Mouse (Mus musculus) testis, postnatal 14 days (tissue): ENCODE data around the gene Kcna2.

Experiments
- DNase-seq: peaks from one replicate; pipeline ENCODE4 v3.0.0; 2021; ENCODE audit warnings: low spot score

Gene Kcna2

GRCm38 (mm10) chr3:107101787-107102651, 1.1 kb downstream of the Kcna2 start:
- DNase-seq = no peak

DNA sequence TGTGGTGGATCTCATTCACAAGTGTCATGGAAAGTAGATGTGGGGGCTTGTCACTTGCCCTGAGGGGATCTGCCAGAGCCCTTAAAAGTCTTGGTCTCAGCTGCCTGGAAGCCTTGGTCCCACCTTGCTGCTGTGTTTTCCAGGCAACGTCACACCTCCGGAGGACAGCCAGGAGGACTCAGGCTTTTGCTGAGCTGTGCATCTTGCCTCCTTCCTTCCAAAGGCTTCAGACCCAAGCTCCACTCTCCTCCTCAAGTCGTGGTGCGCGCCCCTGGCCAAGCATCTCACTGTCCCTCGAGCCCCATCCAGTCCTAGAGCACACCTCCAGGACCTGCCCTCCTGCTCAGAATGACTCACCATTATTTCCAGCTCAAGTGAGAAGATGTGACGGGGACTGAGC, 2.1 kb downstream of the Kcna2 start:
- DNase-seq = no peak

- DNase-seq = no peak
These were observed 2.5 kb downstream of the Kcna2 start for GRCm38 (mm10) chr3:107103462-107103861.

- no peak for DNase-seq
These were observed 5.0 kb downstream of the Kcna2 start for GRCm38 (mm10) chr3:107105986-107106385.

GRCm38 (mm10) chr3:107112498-107112897, 11.6 kb downstream of the Kcna2 start:
- no peak for DNase-seq

DNA sequence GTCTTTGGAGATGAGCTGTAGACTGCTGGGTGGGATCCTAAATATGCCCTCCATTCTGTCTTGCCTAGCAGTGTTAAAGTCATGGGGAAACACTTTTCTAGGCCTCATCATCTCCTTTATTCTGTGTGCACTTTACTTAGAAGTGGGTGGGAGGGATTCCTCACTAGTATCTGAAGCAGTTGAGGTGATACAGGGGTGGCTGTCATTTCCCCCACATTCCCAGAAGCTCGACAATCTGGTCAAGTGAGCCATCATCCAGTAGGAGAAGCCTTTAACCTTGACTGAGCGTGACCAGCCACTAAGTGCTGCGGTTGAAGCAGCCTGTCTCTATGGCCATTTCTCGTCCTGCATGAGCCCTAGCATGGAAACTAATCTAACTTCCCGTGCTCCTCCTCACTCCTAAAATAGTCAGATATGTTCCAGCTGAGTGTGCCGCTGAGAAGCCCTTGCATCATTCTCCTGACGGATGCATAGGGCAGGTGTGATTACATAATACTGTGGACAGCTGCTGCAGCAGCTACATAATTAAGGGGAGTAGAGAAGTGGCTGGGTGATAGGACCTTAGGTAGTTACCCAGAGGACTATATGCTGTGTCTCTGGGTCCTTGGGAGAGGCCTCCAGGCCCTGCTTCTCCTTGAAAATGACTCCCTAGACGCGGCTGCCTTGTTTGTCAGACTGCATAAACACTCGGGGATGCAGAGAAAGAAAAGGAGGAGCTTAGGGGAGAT, 12.2 kb downstream of the Kcna2 start:
- no peak for DNase-seq

DNA sequence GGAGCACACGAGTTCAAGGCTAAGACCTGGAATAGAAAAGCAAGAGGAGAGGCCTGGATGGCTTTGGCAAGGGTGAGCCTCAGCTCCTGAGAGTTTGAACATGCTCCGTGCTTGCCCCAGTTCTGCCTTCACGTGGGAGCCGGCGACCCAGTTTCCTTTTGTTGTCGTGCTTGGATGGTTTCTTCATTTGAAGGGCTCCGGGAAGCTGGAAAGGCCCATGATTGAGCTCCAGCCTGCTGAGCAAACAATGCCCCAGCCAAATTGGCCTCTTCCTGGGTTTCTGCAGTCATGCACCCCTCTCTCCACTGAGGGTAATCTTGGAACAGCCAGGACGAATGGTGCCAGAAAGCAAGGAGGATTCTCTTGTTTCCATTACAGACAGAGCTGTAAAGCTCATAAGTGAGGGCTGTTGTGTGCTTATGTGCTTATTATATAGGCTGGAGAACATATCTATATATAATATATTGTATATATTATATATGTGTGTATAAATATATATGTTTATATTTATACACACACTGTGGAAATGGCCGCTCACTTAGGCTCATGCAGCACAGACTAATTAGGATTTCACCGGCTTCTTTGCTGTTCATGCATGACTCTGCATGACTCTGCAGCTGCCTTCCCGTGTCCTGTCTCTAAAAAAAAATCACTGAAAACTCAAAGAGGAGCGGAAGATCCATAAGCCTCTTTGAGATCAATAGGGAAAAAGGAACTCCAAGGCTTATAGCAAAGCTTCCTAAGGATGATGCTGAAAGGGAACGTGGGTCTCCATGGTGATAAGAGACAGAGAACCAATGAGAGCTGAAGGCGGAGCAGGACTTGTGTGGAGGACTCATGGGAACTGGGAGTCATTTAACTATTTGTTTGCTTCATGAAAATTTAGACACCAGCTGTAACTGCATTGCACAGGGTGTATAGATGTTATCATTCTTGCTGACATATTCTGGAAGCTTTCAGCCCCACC, 13.1 kb downstream of the Kcna2 start:
- DNase-seq = no peak

- no peak for DNase-seq
These were observed 14.0 kb downstream of the Kcna2 start for GRCm38 (mm10) chr3:107114941-107115340.

- DNase-seq = no peak
These were observed 14.8 kb downstream of the Kcna2 start for GRCm38 (mm10) chr3:107115746-107116145.

GRCm38 (mm10) chr3:107119864-107120564, 19.1 kb downstream of the Kcna2 start:
- no peak for DNase-seq

GRCm38 (mm10) chr3:107122306-107122705, 21.4 kb downstream of the Kcna2 start:
- DNase-seq = no peak

GRCm38 (mm10) chr3:107127667-107128066, 26.7 kb downstream of the Kcna2 start:
- no peak for DNase-seq

DNA sequence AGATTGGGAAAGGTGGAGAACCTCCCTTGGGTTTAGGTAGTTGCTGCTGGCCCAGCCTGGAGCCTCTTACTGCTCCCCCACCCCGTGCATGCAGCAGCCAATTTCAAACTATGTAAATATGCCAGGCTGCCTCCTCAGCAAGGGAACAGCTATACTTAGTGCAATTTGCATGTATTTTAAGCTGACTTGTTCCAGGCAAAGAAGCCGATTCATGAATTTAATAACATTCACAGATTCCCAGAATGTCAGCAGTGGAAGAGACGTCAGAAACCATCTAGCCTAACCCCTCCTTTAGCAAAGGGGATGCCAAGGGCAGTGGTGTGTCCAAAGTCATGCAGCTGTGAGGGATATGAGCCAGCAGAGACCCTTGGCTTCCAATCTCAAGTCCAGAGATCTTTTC, 27.5 kb downstream of the Kcna2 start:
- DNase-seq = no peak

DNA sequence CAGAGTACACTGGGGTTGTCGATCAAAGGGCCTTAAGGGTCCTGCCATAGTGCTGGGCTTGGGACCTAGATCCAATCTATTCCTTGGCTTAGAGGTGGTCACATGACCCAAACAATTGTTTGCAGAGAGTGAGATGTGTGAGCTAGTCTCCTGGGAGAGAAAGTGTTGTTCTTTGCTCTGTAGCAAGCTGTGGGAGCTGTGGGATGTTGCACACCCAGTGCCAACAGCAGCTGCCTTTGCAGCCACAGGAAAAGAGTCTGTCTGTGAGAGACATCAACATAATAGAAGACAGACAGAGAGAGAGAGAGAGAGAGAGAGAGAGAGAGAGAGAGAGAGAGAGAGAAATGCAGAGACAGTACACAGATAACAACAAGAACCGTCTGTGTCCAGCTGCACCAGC, 28.3 kb downstream of the Kcna2 start:
- no peak for DNase-seq

DNA sequence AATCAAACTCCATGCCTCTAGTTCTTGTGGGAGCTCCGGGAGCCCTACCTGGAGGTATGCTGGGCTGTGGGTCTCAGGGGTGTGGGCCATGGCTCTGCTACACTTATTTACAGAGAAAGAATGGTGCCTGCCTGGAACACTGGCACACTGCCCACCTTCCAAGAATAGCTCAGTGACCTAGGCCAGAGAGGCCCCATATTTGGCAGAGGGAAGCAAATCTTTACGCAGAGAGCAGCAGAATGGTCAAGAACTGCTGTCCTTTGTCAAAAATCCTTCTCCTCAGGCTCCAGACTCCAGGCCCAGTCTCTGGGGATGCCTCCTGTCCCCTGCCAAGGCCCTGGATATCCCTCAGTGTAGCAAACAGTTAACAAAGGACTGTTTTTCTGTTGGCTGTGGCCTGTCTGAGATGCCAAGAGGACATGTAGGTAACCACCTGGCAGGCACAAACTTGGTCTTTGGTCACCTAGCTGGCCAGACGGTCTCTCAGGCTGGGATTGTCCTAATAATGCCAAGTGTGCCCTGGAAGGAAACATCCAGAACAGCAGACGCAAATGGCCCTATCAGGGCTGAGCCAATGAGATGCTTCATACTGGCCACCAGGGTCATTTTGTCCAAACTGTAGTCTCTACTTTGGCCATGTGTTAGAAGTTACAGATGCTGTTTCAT, 29.8 kb downstream of the Kcna2 start:
- no peak for DNase-seq

DNA sequence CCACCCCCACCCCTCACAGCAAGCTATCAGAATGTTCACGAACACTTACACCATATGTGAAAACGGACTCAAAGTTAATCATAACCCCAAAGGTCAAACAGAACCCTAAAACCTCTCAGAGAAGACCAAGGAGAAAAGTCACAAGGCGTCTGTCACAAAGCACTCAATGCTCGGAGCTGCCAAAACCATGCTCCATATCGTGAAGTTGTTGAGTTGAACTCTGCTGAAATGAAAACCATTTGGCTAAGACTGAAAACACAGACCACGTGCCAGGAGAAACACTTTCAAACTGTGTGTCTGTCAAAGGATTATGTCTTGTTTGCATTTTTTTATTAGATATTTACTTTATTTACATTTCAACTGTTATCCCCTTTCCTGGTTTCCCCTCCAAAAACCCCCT, 30.9 kb downstream of the Kcna2 start:
- DNase-seq = no peak

GRCm38 (mm10) chr3:107132651-107133050, 31.7 kb downstream of the Kcna2 start:
- DNase-seq = no peak

DNA sequence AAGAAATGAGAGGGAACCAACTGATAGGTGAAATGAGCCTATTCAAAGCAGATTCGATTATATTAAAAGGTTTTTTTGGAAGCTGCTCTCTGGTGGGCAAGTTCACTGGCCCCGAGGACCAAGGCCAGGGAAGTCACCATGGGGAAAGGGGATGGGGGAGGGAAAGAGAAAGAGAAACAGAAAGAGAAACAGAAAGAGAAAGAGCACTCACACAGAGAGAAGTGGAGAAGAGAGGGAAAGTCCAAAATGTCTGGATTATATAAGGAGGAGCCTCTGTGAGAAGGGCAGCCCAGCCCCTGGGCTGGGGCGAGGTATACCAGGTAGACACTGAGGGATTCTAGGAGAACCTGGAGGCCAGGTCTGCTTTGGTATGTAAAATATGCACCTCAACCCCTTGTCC, 33.5 kb downstream of the Kcna2 start:
- no peak for DNase-seq

DNA sequence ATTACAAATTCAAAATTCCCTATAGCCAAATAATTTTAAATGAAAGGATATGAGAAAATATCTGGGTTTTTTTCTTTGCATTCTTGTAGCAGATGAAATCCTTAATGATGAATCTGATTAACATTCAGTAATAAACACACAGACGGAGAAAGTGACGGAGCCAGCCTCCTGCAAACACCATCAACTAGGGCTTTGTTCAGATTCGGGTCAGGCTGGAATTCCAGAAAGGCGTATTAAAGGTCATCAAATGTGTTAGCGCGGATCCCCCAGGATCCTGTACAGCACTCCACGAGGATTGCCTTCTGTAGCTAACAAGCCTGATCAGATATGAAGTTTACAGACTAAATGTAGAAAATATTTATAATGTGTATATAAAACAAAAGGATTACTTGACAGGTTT, 46.2 kb downstream of the Kcna2 start:
- no peak for DNase-seq

- DNase-seq = no peak
These were observed 48.1 kb downstream of the Kcna2 start for GRCm38 (mm10) chr3:107149006-107149405.

DNA sequence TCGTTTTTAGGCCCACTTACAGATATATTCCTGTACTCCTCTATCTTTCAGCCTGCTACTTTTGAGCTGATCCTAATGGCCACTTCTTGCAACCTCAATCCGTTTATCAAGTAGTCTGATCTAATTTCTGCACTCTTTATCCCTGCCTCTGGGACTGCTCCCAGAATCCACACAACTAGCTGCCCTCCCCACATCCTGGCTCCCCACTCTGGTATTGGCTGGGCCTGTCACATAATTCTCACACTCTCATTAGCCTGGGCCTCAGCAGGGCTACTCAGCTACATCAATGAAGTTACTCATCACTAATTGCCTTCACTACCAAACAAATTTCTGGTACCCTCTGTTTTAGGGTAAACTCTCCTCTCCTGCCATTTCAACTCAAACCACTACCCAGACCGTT, 49.5 kb downstream of the Kcna2 start:
- DNase-seq = no peak
